Mouse (Mus musculus): ENCODE data around the gene Atpaf1.

The Atpaf1 gene

DNA sequence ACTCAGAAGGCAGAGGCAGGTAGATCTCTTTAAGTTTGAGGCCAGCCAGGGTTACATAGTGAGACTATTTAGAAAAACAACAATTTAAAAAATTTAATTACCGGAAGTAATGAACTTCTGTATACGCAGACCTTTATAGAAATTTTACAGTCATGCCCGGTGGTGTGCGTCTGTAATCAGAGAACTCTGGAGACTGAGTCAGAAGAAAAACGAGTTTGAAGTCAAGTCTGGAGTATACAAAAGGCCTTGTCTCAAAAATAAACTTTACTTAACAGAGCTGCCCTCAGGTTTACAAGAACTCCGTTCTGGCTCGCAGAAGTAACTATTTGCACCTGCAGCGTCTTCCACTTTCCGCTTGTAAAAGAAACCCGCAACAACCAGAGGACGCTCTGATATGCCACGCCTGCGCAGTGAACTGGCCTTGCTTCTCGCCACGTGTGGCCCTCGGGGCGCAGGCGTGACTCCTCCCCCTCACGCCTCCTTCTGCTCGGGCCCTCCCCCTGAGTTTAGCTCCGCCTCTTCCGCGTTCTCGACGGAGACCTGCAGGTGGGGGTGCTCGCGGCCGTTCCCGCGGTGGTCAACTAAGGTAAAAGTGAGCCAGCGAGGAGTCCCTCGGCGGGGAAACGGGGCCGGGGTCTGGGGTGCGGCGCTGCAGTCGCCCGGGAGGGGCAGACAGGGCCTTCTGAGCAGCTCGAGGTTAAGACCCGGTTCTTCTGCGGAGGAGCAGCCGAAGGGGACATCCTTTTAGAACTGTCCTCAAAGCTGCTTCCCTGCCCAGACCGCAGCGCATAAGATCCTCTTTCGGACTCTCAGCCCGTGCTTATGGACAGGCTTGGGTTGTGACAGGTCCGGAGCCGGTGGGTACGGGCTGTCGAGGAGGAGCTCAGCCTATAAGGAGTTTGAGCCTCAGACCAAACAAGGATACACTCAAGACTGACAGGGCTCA is 54.4 kb downstream of the Atpaf1 start, which contains the start of gene Mknk1:
Mknk1 (plus strand) TSS at position 503 of the 946 bp plus-strand sequence.
- in situ Hi-C loops (cut with MboI; ENCODE audit: unreplicated experiment in 2 of 2), result loop anchor here in 1 of 2 experiments (25.0 kb wide), 1 partner anchor 1252 kb away; no protein-coding TSS in a partner anchor

DNA sequence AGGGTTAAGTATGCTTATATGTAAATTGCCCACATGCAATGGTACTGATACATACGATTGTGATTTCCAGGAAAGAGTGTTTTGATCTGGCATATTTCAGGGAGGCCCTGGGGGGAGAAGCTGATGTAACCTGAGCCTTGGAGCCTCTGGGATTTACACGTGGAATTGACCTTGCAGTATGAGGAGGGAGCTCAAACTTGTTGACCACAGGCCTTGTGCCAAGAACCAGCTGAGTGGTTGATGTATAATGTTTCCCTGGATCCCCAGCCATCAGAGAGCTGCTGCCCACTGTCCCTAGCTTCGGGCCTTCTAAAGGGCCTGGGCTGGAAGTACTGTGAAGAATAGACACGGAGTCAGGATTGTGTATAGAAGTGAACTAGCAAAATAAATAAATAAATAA is 55.3 kb downstream of the Atpaf1 start:
- in situ Hi-C loops (cut with MboI; ENCODE audit: unreplicated experiment in 2 of 2), result loop anchor here in 1 of 2 experiments (25.0 kb wide), 1 partner anchor 1253 kb away; no protein-coding TSS in a partner anchor

DNA sequence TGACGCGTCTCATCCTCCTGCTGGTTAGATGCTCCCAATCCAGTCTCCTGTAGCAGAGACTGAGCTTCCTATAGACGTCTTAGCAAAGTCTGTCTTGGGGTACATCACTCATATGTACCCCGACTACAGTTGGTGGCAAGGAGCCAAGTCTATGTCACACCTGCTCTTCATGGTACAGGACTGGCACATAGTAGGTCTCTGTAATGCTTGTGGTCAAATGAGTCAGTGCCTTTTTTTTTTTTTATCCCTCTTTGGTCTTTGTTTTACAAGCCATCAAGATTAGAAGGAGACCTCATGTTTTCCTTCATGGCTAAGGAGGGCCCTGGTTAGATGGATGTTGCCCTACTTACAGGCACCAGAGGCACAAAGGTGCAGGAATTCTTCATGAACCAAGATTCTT is 56.2 kb downstream of the Atpaf1 start:
- in situ Hi-C loops (cut with MboI; ENCODE audit: unreplicated experiment in 2 of 2), result loop anchor here in 1 of 2 experiments (25.0 kb wide), 1 partner anchor 1254 kb away; no protein-coding TSS in a partner anchor

DNA sequence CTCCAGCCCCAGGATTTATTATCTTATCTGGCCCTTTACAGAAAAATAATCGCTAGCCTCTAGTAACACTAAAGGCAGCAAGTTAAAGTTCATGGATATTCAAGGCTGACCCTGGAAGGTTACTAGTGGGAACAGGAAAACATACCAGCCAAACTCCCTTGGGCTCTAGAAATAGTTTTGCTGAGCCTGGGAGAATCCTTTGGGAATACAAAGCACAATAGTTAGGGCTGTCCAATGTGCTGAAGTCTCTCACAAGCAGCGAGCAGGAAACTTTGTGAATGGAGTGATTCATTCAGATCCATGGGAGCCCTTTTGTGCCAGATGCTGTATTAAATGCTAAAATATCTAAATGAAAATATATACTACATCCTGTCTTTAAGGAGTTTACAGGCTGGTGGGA is 62.0 kb downstream of the Atpaf1 start:
- in situ Hi-C loops (cut with MboI; ENCODE audit: unreplicated experiment in 2 of 2), result loop anchor here in 1 of 2 experiments (25.0 kb wide), 1 partner anchor 1259 kb away; no protein-coding TSS in a partner anchor

DNA sequence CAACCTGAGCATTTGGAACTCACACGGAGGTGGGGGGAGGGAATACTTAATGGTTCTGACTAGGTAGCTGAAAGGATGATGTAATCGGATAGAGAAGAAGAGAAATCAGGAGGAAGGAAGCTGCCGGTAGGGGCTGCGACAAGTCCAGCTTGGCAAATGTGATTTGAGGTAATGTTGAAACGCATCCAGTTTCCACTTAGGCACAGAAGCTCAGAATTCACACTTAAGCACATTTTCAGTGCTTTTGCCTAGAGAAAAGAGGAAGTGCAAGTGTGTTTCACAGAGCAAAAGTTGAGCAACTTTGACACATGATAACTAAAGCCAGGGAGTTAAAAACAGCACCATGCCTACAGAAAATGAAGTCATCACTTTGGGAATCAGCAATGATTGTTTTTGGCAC is 62.8 kb downstream of the Atpaf1 start:
- in situ Hi-C loops (cut with MboI; ENCODE audit: unreplicated experiment in 2 of 2), result loop anchor here in 1 of 2 experiments (25.0 kb wide), 1 partner anchor 1260 kb away; no protein-coding TSS in a partner anchor

DNA sequence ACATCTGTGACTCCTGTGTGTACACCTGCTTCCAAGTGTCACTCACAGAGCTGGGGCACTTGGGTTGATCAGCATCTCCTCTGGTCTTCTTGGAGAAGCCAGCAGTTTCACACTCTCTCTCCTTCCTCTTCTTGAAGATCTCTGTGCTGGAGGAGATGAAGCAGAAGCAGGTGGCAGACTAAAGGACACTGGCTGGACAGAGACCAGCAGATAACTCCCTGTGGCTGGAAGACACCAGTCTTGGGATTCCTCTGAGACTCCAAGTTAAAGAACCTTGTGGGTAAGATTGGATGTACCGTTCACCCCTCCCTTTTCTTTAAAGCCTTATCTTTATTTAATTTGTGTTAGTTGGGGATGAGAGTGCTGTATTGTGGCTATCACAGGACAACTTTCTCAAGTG is 63.5 kb downstream of the Atpaf1 start:
- in situ Hi-C loops (cut with MboI; ENCODE audit: unreplicated experiment in 2 of 2), result loop anchor here in 1 of 2 experiments (25.0 kb wide), 1 partner anchor 1261 kb away; no protein-coding TSS in a partner anchor

DNA sequence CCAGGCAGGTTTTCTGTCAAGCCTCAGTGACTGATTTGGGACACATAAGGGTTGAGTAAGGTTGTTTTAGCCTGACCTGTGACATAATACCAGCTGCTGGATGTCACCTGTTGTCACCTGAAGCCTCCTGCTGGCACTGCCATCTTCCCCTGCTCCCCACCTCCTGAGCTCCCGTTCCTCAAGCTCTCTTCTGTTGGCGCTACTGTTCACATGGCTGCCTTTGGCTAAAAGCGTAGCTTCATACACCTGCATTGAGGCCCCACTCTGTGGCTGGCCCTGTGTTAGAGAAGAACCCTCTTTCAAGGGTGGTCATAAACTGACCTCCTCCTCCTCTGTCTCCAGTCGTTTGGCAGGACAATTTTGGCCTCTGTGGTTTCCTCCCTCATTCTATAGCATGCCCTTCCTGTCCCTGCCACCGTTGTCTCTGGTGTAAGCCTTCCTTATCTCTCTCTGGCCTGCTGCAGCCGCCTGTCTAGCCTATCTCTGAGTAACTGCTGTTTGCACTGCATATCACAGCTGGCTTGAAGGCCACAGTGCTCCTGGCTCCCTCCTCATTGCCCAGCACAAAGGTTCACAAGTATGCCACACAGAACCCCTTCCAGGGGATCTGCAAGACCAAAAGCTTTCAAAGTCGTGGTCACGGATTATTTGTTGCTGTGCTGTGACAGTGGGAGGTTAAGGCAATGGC is 64.5 kb downstream of the Atpaf1 start:
- in situ Hi-C loops (cut with MboI; ENCODE audit: unreplicated experiment in 2 of 2), result loop anchor here in 1 of 2 experiments (25.0 kb wide), 1 partner anchor 1262 kb away; no protein-coding TSS in a partner anchor

DNA sequence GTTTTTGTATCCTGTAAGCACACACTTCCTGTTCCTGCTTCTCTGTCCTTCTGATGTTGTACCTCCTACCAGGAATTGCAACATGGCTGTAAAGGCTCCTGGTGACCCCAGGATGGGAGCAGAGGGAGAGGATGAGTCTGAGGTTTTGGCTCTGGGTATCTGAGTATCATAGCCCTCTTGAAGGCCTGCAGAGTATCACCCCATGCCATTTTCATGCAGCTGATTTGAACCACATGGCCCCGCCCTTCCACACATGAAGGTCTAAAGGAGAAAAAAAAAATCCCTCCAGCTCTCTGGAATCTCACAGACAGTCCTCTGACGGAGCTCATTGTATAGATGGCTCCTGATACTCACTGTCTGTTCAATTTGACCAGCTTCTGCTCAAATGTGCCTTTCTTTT is 65.5 kb downstream of the Atpaf1 start:
- in situ Hi-C loops (cut with MboI; ENCODE audit: unreplicated experiment in 2 of 2), result no loop called here

DNA sequence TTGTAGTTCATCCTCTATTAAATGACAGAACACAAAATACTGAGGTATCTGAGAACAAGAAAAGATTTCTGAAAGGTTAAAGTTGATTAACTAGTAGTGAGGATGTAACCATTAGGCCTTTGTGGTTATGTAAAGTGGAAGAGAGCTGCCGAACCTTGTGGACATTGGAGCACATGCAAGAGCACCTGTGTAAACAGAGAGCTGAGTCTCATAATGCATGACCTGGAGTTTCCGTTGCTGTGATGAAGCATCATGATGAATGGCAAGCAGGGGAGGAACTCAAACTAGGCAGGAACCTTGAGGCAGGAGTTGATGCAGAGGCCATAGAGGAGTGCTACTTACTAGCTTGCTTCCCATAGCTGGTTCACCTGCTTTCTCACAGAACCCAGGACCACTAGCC is 66.0 kb downstream of the Atpaf1 start:
- in situ Hi-C loops (cut with MboI; ENCODE audit: unreplicated experiment in 2 of 2), result no loop called here

DNA sequence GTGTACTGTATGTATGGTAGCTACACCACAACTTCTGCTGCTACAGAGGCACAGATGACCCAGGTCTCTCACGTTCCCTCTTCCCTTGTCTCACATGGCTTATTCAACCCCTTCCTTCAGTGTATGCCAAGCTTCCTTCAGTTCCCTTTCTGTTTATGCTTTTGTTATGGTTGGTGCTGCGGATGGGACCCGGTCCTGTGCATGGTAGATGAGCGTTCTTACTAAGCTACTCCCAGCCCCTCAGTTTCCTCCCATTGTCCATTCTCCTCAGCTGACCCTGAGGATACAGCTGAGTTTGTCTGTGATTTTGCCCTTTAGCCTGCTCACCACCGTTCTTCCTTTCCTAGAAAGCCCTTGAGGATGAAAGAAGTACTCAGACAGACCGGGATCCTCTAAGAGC is 67.0 kb downstream of the Atpaf1 start:
- in situ Hi-C loops (cut with MboI; ENCODE audit: unreplicated experiment in 2 of 2), result no loop called here

DNA sequence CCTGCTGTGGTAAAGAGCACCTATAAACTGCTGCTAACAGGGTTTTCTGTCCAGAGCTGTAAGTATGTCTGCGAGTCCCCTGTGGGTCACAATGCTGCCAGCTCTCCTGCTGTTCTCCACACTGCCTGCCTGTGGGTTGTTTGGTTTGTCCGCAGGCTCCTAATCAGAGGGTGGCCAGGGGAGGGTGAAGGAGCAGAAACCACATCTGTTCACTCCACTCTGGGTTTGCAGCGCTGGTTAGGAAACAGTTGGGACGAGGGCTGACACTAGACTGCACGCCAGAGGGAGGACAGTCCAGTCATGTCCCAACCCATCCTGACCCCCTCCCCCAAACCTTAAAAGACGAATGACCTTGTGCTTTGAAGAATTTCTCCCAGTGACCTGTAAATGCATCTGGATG is 70.5 kb downstream of the Atpaf1 start:
- in situ Hi-C loops (cut with MboI; ENCODE audit: unreplicated experiment in 2 of 2), result loop anchor here in 1 of 2 experiments (5.0 kb wide), 1 partner anchor 113 kb away; no protein-coding TSS in a partner anchor

DNA sequence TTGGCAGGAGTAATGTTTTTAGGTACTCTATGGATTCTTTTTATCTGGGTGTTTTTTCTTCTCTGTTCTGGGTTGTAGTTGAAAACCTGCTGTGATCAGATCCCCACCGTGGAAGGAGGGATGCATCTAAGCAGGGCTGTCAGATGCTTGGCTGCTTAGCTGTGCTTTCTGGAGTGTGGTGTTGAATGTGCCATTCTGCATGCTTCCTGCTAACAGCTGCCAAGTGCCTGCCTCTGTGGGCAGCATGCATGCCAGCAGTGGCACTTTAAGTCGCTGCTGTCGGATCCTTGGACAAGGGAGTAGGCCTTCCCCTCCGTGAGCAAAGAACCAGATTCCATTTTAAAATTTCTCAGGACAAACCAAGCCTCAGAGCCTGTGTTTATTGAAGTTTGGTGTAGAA is 71.0 kb downstream of the Atpaf1 start:
- in situ Hi-C loops (cut with MboI; ENCODE audit: unreplicated experiment in 2 of 2), result loop anchor here in 1 of 2 experiments (5.0 kb wide), 1 partner anchor 113 kb away; no protein-coding TSS in a partner anchor

DNA sequence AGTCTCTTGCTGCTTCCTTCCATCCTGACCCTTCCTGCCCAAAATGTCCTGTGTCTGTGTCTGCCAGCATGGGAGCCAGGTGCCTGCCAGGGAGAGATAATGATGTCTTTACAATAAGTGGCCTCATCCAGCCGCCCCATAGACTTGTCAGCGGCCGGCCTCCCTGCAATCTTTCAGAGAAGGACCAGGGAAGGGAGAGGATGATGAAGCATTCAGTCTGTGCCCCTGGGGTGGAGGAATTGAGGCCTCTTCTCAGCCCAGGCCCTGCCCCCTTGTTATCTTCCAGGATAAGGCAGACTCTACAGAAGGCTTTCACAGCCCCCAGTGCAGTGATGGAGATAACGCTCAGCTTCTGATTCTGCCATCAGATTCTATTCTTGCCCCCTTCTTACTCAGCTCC is 71.7 kb downstream of the Atpaf1 start:
- in situ Hi-C loops (cut with MboI; ENCODE audit: unreplicated experiment in 2 of 2), result loop anchor here in 1 of 2 experiments (5.0 kb wide), 1 partner anchor 114 kb away; no protein-coding TSS in a partner anchor

DNA sequence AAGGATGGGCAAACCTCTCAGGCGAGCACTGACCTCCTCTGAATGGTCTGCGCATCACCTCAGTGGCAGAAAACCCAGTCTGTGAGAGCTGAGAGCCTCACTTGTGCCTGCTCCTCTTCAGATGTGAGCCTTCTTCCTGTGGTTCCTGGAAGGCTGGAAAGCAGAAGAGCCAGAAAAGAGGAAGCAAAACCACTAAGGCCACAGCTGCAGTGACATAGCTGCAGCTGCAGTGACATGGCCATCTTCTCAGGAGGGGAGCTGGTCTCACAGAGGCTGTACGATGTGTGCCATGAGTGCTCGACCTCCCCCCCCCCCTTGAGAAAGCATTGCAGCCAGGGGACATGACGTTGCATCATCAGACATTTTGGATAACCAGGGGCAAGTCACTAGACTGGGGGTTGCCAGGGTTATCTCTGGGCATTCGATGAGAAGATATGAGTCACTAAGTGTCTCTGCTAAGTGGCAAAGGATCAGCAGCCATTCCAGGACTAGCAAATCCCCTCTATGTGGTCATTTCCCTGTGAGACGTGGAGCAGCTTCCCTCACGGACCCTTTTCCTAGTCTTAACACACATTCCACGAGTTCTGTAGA is 72.8 kb downstream of the Atpaf1 start:
- in situ Hi-C loops (cut with MboI; ENCODE audit: unreplicated experiment in 2 of 2), result loop anchor here in 1 of 2 experiments (5.0 kb wide), 1 partner anchor 115 kb away; no protein-coding TSS in a partner anchor

DNA sequence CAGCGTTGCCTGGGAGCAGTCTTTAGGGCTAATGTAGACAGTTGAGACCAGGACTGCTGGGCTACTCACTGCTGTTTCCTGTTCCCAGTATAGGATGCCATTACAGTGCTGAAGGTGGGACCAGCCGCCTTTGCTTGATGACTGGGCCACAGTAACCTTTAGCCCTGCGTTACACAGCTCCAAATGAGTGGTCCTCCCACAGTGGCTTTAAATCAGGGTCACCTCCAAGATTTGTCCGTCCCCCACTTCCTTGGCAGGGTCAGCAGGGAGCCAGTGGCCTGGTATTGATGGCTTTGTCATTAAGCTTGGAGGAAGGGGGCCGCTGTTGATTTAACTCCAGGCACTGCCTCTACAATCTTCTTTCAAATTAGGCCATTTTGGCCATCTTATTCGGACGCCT is 78.7 kb downstream of the Atpaf1 start:
- in situ Hi-C loops (cut with MboI; ENCODE audit: unreplicated experiment in 2 of 2), result loop anchor here in 1 of 2 experiments (5.0 kb wide), 1 partner anchor 121 kb away; no protein-coding TSS in a partner anchor

DNA sequence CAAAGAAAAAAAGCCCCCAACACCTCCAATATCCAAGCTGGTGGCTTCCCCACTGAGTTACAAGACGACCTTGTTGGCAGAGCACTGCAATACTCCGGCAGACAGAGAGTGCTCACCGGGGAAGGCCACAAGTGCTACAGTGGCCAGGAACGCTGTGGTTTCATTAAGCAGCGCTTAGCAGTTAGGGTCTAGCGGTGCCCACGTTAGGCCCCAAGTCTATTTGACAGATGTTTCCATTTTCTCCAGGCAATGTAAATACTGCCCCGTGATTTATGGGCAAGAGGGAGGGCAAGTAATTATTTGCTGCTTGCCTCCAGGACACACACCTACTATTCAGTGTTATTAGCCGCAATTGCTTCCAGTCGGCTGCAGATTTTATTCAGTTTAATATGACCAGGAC is 79.3 kb downstream of the Atpaf1 start:
- in situ Hi-C loops (cut with MboI; ENCODE audit: unreplicated experiment in 2 of 2), result loop anchor here in 1 of 2 experiments (5.0 kb wide), 1 partner anchor 122 kb away; no protein-coding TSS in a partner anchor

All from v-Abl transformed pro-B cells (cell line).